Mouse (Mus musculus) spleen, adult 12 weeks (tissue): Measurements from ENCODE around the gene Oit3.
"Not testable (repeated sequence)": the region's sequence is repeated elsewhere in the genome, so short reads cannot be mapped to it uniquely, and the experiment has no call there.

Experiments
- DNase-seq: peaks from one replicate; pipeline ENCODE4 v3.0.0; 2022; ENCODE audit warnings: low spot score

Oit3 gene

GRCm38 (mm10) chr10:59429448-59430135 lies 12.0 kb downstream of the Oit3 start:
- DNase-seq, result no peak

DNA sequence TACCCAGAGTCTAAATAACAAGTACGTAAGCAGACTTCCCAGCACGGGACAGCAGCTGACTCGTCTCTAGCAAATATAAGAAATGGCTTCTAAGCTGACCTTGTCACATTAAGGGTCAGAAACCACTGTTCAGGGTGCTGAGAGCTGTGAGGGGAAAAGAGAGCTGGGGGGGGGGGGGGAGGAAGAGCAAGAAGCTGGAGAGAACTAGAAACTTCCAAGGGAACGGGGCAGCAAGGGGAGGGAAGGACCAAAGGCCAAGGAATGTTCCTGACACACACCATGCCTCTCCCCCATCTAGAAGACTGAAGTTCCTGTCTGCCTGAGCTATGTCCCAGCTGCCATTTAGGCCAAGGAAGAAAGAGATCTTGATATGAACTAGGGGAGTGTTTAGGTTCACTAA lies 15.2 kb downstream of the Oit3 start:
- no peak for DNase-seq

- DNase-seq, result no peak
Observed at GRCm38 (mm10) chr10:59425369-59425768, 16.2 kb downstream of the Oit3 start.

- no peak for DNase-seq
Observed at GRCm38 (mm10) chr10:59424453-59424852, 17.1 kb downstream of the Oit3 start.

DNA sequence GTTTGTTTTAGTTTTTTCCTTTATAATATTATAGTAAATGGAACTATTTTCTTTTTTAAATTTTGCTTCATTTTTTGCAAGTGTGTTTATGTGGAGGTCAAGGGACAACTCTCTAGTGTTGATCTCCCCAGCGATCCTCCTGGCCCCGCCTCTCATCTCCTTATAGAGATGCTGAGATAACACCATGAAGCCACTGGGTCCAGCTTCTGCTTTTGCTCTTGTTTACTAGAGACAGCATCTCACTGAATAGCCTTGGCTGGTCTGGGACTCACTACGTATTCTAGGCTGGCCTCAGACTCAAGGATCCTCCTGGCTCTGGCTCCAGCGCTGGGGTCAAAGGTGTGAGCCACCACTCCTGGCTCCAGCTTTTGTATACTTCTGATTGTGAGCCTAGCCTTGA lies 22.1 kb downstream of the Oit3 start:
- DNase-seq, result no peak

DNA sequence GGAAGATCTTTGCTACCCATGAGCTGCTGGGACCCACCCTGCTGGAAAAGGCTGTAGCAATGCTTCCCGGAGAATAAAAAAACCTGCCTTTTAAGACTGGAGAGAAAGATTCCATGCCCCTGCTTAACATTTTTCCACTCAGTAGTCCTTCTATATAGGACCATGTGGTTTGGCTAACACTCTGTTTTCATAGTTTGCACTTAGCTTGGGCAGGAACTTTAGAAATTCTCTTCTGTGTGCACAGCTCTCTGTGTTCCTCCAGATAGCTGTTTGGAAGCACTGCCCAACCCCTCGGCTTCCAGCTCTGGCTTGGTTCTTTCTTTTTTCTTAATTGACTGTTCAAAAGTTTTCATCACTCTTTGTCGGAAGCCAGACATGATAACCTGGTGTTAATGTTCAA lies 25.0 kb downstream of the Oit3 start:
- DNase-seq, result no peak

GRCm38 (mm10) chr10:59413711-59414110 lies 27.9 kb downstream of the Oit3 start:
- no peak for DNase-seq

DNA sequence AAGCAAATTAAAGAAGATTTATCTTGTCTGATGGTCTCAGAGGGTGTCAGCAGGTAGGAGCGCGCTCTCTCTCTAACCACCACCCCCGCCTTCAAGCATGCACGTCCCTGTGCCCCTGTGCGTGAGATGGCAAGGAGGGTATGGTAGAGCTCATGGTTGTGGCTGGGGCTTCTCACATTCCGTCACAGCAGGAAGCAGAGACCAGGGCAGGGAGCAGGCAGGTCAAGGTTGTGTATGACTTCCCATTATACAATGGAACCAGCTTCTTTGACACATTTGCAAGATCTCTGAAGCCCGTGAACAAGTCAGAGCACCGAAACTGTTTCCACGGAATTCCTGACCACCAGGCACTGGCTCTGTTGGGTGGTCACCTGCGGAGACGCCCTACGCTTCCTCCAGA lies 31.3 kb downstream of the Oit3 start:
- no peak for DNase-seq

DNA sequence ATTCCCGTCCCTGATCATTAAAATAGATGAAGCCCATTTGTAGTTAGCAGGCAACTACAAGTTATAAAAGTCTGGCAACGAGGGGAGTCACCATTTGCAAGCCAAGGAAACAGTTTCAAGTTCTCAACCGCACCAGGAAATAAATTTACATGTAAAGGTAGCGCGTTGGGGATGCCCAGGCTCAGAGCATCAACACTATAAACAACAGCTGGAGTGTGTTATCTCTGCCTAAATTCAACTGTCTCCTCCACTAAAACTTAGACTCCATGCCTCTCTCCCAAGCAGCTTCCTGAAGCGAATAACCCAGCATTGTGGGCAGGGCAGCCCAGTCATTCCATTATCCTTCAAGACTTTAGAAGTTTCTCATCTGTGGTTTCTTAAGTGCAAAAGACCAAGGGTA lies 33.1 kb downstream of the Oit3 start:
- DNase-seq, result no peak

DNA sequence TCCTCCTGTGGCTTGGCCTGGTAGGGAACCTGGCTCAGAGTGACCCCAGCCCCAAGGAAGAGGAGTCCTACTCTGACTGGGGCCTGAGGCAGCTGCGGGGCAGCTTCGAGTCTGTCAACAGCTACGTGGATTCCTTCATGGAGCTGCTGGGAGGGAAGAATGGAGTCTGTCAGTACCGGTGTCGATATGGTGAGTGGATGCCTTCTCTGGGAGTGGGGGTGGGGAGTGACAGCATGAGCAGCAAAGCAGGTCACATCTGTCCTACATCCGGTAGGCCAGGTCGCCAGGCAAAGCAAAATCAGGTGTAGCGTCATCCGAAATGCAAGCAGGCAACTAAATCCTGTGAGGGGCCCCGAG lies 37.8 kb downstream of the Oit3 start:
- DNase-seq, result no peak

GRCm38 (mm10) chr10:59402899-59403792 lies 38.4 kb downstream of the Oit3 start, which contains the start of gene Pla2g12b:
Pla2g12b (plus strand) TSS chr10:59403660.
- DNase-seq, result no peak

DNA sequence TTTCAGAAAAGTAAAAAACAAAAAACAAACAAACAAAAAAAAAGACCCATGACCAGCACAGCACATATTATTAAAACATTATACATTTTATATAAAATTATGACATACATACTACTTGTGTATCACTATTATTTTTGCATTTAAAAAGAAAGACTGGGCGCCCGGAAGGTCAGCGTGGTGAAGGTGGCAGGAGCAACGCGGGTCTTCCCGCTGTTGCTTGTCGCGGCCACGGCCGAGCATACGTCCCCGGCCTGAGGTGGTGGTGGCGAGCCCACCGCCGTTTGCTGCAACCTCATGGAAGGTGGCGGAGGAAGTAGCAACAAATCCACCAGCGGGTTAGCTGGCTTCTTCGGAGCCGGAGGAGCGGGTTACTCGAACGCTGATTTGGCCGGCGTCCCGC lies 46.1 kb downstream of the Oit3 start, which contains the start of gene Gm10273:
Gene Gm10273 (plus strand): TSS at position 172 of the 400 bp plus-strand sequence.
- not testable (repeated sequence) for DNase-seq

DNA sequence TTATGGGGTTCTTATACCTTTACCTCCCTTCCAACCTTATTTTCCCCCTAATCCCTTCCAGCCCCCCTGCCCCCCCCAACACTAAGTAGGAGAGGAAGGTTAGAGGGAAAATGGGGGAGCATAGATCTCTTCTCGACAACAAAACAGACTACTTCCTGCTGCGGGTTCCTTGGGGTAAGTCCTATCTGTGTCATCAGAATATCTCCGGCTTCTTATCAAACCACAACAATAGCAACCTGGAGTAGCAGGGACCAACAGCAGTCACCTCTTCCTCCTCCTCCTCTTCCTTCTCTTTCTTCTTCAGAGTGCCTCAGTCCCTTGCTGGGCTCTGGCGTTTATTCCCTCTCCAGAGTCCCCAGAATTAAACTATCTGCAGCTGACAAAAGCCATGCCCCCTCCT lies 49.7 kb downstream of the Oit3 start:
- no peak for DNase-seq

DNA sequence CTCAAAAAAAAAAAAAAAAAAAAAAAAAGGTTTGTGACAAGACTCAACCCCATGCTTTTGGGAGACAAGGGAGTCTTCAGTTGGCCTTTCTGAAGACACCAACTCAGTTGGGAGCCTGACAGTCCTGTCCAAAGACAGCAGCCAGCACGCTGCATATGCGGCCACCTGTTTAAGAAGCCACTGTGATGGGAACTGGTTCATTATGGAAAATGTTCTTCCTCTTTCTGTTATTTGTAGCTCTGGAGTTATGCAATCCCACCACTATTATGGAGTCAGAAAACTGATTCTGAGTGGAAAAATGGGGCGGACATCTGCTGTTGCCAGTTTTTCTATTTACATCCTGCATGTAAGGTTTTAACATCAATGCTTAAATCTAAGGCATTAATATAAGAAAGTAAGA lies 51.9 kb downstream of the Oit3 start:
- no peak for DNase-seq

GRCm38 (mm10) chr10:59386951-59387350 lies 54.6 kb downstream of the Oit3 start:
- no peak for DNase-seq

- not testable (repeated sequence) for DNase-seq
Observed at GRCm38 (mm10) chr10:59381563-59381962, 60.0 kb downstream of the Oit3 start.

DNA sequence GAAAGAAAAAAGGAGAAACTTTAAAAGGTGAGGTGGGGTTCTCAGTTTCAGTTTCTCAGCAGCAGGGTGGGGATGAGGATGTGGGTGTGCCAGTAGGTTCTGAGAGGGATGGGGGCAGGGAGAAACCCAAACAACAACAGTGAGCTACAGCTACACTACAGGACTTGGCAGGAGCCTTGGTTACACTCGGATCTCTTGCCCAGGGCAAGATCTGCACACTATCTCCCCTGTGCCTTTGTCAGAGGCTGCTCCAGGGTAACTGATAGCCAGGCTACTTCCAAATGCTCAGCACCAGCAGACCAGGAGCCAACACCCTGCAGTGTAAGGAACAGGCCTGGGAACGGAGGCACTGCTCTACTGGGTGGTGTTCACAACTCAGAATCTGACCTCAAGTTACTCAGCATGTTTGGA lies 61.2 kb downstream of the Oit3 start:
- DNase-seq, result peak; percentile 15

DNA sequence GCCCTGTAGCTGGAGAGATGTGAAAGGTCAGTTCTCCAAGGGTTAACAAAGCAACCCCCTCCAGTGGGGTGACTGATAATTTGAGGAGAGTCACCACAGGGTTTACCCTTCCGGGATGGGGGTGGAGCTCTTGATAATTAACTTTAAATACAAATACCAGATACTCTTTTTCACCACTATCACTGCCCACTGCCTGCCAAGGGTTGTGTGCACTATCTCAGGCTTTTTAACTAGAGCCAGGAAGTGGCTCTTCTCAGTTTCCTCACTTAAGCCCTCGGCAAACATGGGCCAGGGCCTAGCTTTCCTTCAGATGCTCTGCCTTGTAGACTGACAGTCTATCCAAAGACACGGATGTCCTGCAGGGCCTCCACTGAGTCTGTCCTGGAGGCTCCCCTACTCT lies 61.7 kb downstream of the Oit3 start:
- no peak for DNase-seq

GRCm38 (mm10) chr10:59378728-59379127 lies 62.9 kb downstream of the Oit3 start:
- no peak for DNase-seq

DNA sequence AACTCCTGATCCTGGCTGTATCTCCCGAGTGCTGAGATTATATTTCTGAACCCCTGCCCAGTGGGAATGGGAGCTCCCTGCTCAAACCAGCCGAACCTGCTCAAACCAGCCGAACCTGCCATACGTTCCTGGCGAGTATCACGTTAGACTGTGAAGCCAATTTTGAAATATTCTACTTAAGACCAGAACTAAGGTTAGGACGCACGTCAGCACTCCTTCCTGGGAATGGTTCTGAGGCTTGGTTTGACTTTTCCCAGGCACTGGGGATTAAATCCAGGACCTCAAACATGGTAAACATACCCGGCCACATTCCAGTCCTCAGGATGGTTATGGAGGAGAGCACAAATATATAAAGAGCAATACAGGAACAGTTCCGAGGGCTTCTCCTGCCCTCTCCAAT lies 63.7 kb downstream of the Oit3 start:
- no peak for DNase-seq
